Mouse (Mus musculus) large intestine, adult 2 months (tissue): Measurements from ENCODE around the gene Klk1b8. TPM values are rescaled to one million over a fixed set of nuclear protein-coding genes. Genes with fewer than 3 reads are reported as not detected.
"Not testable (repeated sequence)": the region's sequence is repeated elsewhere in the genome, so short reads cannot be mapped to it uniquely, and the experiment has no call there.

Experiments
- DNase-seq: peaks from one replicate; pipeline ENCODE4 v3.0.0-alpha.2; 2012; ENCODE audit warnings: low read depth, low spot score
- WGBS: fragments of 180-500 bp; shearing (Covaris S2); methylation state at CpG from one replicate; pipeline ENCODE4 v1.1.7; 2018; 5-methylcytosine and 5-hydroxymethylcytosine counted together
- polyA plus RNA-seq: library from polyadenylated mRNA; depleted of rRNA; stranded (reverse); fragments of >200 nt; gene quantifications from 2 replicates; pipeline ENCODE4 v1.2.3, GENCODE M21; 2012; rRNA removed

The Klk1b8 gene
- not detected in 2 replicates for polyA plus RNA-seq

DNA sequence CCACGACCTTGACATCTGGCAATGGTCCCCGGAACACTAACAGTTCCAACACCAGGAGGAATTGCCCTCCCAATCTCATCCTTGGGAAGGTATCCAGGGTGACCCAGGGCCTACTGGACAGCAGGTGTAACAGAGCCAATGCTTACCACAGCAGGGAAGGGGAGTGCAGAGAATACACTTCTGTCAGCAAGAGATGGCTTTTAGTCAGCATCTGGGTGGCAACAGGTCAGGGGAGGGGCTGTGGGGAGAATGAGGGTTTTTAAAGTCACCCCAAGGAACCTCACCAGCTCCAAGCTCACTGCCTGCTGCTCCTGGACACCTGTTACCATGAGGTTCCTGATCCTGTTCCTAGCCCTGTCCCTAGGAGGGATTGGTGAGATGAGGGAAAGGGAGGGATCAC lies at the start of gene Klk1b8:
TSS of gene Klk1b8 (plus strand) at position 301 of the 400 bp plus-strand sequence.
- no peak for DNase-seq
- WGBS, result 41% methylated on average over 2 of the region's 2 CpGs

DNA sequence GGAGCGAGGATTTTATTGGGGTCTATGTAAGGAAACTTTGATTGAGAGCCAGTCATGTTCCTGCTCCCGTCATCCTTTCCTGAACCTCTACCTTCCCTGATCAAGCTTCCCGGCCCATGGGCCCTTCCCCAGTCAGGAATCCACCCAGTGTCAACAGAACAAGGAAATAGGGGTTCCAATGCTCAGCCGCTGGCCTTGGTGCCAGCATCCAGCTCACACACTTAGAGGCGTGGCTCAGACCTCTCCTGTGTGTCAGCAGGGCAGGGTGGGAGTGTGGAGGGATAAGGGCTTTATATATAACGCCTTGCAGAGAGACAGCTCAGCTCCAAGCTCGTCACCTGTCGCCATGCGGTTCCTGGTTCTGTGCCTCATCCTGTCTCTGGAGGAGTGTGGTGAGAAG lies 35.6 kb upstream of the Klk1b8 start:
- 25% methylated on average over 9 of the region's 9 CpGs for WGBS
- no peak for DNase-seq

DNA sequence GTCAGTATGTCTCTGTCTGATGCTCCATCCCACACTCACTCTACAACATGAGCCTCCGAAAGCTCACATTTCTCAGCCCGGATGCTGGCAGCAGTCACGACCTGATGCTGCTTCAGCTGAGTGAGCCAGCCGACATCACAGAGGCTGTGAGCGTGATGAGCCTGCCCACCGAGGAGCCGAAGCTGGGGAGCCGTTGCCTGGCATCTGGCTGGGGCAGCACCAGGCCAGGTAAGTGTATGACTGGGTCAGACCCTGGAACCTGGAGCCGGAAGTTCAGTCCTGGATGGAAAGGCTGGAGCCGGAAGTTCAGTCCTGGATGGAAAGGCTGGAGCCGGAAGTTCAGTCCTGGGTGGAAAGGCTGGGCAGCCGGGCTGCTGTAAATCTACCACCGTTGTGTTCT lies 32.0 kb upstream of the Klk1b8 start:
- no peak for DNase-seq
- 84% methylated on average over 13 of the region's 13 CpGs for WGBS

DNA sequence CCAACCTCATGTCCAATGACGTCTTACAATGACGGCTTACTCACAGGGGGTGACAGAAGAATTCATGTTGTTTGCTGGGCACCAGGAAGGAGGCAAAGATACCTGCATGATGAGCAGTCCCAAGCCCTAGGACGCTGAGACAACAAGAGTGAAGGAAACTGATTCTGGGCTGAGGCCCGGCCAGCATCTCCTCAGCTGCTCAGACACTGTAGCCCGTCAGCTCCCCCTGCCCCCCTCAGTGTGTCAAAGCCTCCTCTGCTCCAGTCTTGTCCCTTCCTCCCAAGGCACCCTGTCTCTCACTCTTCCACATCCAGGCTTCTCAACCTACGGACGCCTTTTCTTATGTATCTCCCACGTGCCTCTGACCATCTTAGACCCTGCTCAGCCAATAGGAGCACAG lies 31.6 kb upstream of the Klk1b8 start:
- DNase-seq, result no peak
- WGBS, result 67% methylated on average over 8 of the region's 8 CpGs

DNA sequence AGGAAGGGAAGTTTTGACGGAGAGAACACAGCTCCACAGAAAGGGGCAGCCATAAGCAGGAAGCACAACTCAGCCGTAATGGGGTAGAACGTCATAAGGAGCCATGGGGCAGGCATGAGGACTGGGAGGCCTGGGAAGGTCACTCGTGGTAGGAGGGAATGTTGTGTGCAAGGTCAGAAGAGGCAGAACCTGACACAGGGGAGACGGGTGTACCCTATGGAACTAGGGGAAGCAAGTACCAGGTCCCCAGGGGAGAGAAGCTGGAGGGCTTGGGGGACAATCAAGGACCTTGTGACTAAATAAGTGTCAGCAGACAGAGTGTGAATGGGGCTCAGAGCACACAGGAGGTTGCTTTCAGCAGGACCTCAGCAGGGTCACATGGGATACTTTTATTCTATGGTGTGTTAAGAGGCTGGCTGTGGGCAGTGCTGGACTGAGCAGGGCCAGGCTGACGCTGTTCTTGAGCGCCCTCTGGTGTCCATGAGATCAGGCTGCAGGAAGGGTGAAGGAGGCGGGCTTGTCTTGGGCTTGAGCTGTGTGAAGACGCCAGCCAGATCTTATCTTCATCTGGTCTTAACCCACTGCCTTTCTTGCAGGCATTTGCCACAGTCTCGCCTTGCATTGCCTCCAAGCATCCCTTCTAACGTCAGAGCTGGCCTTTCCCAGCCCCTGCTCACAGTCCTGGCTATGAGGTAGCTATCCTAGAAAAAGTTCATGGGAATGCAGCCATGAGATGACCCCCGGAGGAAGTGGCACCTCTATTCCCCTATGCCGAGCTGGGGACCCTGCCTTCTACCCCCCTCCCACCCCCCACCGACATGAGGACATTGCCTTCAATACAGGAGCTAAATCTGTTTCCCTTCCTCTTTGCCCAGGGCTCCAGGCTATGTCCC lies 30.7 kb upstream of the Klk1b8 start:
- 24% methylated on average over 14 of the region's 14 CpGs for WGBS
- peak; percentile 38 for DNase-seq

DNA sequence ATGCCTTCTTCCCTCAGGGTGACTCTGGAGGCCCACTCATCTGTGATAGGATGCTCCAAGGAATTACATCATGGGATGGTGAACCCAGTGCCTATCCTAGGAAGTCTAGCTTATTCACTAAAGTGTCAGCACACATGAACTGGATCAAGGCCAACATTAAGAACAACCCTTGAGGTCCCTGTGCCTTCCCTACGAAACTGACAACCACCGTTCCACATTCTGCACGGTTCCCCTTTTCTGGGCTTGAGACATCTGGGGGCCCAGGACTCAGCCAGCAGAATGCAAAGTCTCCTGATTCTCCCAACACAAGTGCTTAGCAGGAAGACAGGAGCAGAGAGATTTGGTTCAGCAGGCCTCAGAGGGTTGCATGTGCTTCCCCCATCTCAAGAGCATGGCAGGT lies 29.9 kb upstream of the Klk1b8 start:
- WGBS, result 78% methylated on average over 3 of the region's 3 CpGs

DNA sequence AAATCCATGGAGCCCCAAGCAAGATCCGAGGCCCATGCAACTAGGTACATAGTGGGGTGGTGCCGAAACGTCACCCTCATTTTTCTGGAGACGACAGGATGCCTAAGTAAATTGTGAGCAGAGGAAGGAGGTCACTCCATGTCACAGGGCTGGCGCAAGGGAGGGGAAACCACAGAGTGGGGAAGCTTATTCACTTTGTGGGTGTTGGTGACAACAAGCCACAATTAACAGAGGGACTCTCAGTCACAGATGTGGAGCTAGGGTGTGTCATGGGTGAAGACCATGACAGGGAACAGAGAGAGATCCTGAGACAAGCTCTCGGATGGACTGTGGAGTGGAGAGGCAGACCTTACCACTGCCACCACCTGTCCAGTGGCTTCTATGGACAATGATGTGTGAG lies 29.4 kb upstream of the Klk1b8 start:
- 71% methylated on average over 6 of the region's 6 CpGs for WGBS
- DNase-seq, result no peak

More for the DNA sequence above, 29.9 kb upstream of the Klk1b8 start:
- DNase-seq, result no peak

DNA sequence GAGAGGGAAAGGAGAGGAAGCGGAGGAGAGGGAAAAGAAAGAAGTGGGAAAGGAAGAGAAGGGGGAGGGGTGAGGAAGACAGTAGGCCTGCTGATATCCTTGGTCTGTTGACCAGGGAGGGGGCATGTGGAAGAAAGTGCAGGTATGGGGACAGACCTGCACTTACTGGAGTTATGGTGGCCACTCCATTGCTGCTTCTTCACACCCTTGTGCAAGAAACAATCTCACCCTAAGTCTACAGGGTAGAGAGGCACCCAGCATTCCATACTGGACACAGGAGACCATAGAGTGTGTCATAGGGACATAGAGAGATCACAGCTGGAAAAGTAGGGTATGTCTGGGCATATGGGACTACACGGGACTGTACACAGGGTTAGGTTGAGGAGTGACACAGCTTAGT lies 28.5 kb upstream of the Klk1b8 start:
- DNase-seq, result no peak
- WGBS, result 82% methylated on average over 2 of the region's 2 CpGs

DNA sequence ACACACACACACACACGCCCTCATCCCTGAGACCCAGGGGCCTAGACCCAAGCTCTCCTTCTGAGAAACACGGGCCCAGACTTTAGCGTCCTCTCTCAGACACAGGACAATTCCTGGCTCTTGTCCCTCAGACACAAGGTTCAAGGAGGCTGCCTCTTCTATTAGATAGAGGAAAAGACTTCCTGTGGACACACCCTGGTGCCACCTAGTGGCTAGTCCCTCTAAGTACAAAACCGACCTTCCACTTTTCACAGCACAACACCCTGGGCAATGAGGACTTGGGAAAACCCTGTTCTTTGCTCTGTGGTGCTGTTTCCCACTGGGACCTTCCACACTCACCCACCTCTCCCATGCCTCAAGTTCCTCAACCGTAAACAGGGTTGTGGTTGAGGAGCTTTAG lies 24.5 kb upstream of the Klk1b8 start:
- WGBS, result 64% methylated on average over 5 of the region's 5 CpGs
- DNase-seq, result no peak

DNA sequence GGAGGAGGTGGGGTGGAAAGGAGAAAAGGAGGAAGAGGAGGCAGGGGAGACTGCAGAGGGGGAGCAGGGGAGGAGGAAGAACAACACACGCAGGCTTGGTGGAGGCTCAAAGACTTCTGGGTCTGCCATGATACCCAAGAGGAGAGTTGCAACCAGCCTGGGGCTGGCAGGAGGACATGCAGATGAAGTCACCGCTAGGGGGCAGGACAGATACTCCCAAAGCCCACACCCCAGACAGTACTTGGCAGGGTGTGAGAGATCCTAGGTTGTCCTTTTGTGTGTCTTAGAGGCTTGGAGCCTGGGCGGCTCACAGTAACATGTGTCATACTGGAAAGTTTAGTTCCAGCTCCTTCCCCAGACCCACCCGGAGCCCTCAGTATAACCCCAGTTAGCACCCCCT lies 21.9 kb upstream of the Klk1b8 start:
- WGBS, result 37% methylated on average over 4 of the region's 4 CpGs
- peak; percentile 36 for DNase-seq

DNA sequence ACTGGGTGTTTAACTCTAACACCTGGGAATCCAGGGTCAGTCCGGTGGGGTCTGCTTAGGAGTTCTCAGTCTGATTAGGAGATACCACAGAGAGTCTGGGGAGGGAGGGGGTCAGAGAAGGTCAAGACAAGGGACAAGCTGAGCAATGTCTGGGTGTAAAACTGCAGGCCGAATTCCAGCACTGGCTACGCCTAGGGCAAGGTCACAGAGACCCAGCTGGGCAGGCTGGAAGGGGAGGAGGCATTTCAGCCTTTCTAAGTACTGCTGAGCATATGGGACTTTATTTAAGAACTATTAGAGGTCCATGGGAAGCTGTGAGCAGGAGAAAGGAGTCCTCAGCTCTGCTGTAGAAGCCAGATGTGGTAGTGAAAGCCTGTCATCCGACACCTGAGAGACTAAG lies 18.1 kb upstream of the Klk1b8 start:
- WGBS, result 68% methylated on average over 4 of the region's 4 CpGs
- DNase-seq, result no peak

DNA sequence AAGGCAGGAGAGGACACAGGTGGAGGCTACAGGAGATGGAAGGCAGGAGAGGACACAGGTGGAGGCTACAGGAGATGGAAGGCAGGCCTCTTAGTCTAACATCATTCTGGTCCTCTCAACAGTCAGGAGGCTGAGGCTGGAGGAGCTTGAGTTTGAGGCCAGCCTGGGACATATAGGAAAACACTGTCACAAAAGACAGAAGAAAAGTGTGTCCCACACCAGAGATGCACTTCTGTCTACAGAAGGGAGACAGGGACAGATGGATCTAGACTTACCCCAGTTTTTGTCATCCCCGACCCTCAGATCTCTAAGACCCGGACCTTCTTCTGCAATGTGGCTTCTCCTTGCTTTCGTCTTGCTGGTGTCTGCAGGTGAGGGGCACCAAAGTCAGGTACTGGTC lies 17.0 kb upstream of the Klk1b8 start, which contains the start of gene Klk15:
TSS of gene Klk15 (plus strand) at position 301 of the 400 bp plus-strand sequence.
- WGBS, result 96% methylated on average over 3 of the region's 3 CpGs
- DNase-seq, result no peak

DNA sequence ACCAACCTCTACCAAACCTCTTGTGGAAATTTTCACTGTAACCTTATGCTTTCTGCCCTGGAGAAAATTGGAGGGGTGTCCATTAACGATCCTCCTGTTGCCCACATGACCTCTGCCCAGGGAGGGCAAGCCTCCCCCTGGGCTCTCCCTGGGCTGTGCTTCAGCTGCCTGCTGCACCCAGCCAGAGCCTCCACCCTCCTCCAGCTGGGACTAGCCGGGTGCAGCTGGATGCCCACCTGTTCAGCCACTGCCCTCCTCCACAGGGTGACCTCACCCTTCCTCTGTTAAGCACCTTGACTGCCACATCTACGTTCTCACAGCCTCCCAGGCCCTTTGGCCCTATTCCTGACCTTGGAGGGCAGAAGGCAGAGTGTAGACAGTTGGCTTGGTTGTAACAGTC lies 15.7 kb upstream of the Klk1b8 start:
- DNase-seq, result no peak
- WGBS, result 22% methylated on average over 3 of the region's 3 CpGs

DNA sequence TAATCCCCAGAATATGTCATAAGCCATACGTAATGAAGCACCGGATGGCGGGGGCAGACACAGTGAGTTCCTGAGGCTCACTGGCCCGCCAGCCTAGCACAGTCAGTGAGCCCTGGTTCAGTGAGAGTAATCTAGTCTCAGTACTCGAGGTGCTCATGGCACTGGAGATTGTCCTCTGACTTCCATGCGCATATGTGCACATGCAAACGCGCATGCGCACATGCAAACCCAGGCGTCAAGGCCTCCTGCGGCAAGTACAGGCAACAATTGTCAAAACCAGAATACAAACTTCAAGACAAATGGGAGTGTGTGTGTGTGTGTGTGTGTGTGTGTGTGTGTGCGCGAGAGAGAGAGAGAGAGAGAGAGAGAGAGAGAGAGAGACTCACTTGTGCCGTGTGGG lies 13.9 kb upstream of the Klk1b8 start:
- 86% methylated on average over 14 of the region's 14 CpGs for WGBS
- no peak for DNase-seq

DNA sequence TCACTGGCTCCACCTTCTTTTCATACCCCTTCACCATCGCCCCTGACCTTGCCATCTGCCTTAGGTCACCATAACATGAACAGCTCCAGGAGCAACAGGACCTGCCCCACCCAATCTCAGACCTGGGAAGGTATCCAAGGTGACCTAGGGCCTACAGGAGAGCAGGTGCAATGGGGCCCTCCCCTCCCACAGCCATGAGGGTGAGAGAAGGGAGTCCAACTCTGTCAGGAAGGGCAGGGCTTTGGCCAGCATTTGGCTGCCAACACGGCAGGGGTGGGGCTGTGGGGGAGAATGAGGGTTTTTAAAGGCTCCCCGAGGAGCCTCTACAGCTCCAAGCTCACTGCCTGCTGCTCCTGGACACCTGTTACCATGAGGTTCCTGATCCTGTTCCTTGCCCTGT lies 8.2 kb upstream of the Klk1b8 start:
- WGBS, result 14% methylated on average over 3 of the region's 3 CpGs
- DNase-seq, result not testable (repeated sequence)

DNA sequence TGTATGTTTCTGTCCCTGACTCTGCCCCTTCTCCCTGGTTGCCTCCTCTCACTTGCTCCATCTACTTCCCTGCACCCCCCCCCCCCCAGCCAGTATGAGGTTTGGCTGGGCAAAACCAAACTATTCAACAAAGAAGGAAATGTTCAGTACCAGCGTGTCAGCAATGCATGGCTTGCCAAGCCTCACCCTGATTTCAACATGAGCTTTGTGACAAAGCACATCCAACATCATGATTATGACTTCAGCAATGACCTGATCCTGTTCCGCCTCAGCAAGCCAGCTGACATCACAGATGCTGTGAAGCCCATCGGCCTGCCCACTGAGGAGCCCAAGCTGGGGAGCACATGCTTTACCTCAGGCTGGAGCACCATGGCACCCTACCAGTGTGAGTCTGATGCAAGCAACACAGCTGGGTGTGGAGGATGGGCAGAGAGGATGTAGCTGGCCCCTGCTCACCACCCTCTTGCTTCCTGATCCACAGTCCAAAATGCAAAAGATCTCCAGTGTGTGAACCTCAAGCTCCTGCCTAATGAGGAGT lies 5.7 kb upstream of the Klk1b8 start:
- no peak for DNase-seq
- 43% methylated on average over 3 of the region's 3 CpGs for WGBS

DNA sequence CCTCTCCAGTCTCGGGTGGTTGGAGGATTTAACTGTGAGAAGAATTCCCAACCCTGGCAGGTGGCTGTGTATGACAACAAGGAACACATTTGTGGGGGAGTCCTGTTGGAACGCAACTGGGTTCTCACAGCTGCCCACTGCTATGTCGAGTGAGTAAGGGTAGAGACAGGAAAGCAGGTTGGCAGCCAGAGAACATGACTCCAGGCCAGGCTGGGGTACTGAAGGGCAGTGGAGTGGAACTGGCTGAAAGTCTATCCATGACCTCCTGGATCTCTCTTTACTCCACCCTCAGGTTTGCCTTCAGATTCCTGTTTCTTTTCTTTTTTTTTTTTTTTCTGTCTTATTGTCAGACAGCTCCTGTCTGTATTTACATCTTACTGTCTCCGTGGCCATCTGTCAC lies 2.2 kb downstream of the Klk1b8 start:
- WGBS, result 60% methylated on average over 4 of the region's 4 CpGs
- DNase-seq, result no peak

DNA sequence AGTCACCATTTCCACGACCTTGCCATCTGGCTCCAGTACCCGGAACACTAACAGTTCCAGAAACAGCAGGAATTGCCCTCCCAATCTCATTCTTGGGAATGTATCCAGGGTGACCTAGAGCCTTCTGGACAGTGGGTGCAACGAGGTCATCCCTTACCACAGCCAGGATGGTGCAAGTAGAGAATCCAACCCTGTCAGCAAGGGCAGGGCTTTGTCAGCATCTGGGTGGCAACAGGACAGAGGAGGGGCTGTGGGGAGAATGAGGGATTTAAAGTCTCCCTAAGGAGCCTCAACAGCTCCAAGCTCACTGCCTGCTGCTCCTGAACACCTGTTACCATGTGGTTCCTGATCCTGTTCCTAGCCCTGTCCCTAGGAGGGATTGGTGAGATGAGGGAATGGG lies 16.0 kb downstream of the Klk1b8 start, which contains the start of gene Klk1b1:
TSS of gene Klk1b1 (plus strand) at position 301 of the 400 bp plus-strand sequence.
- DNase-seq, result no peak
- 45% methylated on average over 3 of the region's 3 CpGs for WGBS

DNA sequence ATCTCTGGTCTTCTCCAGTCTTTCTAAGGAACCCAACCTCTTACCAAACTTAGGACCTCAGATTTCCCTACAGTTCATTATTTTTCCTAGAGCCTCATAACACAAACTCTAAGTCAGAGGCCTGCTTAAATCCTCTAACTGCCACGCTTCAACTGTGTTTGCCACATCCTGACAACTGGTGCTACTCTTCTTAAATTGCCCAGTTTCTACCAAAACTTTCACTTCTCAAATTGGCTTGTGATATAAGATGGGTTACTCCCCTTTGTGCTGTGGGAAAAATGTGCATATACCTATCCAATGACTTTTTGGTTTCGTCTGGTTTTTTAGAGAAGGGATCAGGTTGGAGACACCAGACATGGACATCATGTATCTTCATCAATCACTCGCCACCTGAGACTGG lies 16.6 kb downstream of the Klk1b8 start:
- 88% methylated on average over 3 of the region's 3 CpGs for WGBS
- no peak for DNase-seq

DNA sequence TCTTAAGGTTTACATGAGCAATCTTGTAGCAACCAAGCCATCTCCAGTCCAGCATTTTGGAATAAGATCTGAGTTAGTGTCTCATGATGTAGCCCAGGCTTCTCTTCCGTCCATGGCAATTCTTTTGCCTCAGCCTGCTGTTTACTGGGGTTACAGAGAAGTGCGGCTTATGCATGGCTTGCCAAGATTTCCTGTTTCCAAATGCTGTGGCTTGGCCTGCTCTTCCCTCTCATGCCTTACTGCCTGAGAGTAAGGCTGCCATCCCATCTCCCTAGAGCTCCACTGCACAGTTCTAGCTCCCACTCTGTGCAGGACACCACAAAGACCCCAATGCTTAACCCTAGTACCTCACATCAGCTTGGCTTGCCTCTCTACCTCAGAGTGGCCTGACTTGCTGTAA lies 17.1 kb downstream of the Klk1b8 start:
- 84% methylated on average over 2 of the region's 2 CpGs for WGBS
- no peak for DNase-seq

DNA sequence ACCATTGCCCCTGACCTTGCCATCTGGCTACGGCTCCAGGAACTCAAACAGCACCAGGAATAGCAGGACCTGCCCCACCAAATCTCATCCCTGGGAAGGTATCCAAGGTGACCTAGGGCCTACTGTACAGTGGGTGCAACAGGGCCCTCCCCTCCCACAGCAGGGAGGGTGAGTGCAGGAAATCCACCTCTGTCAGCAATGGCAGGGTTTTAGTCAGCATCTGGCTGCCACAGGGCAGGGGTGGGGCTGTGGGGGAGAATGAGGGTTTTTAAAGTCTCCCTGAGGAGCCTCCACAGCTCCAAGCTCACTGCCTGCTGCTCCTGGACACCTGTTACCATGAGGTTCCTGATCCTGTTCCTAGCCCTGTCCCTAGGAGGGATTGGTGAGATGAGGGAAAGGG lies 25.3 kb downstream of the Klk1b8 start, which contains the start of gene Klk1b9:
TSS of gene Klk1b9 (plus strand) at position 301 of the 400 bp plus-strand sequence.
- not testable (repeated sequence) for DNase-seq
- 64% methylated on average over 1 of the region's 1 CpGs for WGBS
